Mouse (Mus musculus) spleen, adult 2 months (tissue): ENCODE data around the gene Robo1.

Source experiments
- CTCF ChIP-seq: fragments of 200-500 bp; IDR thresholded peaks from 2 replicates; pipeline ENCODE4 v1.5.1; 2011; ENCODE audit warnings: mild to moderate bottlenecking, inconsistent platforms; ENCODE audit not compliant: insufficient read depth, insufficient read length, insufficient replicate concordance; ENCODE audit errors: extremely low read depth
- POLR2A ChIP-seq: fragments of 200-500 bp; IDR thresholded peaks from 2 replicates; pipeline ENCODE4 v1.6.1; 2011; ENCODE audit warnings: low read depth, low read length, inconsistent platforms

DNA sequence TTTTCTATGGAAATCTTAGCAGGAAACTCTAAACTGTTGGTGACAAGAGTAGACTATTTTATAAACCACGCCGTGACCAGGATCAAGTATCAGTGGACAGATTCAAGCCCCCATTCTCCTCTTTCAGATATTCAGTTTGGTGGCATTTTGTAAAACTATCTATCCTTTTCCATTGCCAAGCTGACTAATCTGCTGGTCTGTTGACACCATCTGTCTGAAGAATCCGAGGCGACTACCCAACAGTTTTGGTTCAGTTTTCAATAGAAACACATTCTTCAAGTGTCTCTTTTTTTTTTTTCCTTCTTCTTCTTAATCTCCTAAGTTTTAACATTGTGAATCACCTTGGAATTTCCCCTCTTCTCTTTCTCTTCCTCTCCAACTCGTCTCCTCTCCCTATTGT, 397.7 kb downstream of the Robo1 start:
- TF ChIP-seq CTCF (no peak), POLR2A (no peak)
